Mouse (Mus musculus) left cerebral cortex, postnatal 10 days (tissue): Measurements from ENCODE around the gene Alpk3. TPM values are rescaled to one million over a fixed set of nuclear protein-coding genes. Genes with fewer than 3 reads are reported as not detected.

ENCODE experiments used
- DNase-seq, 2 experiments: peaks; one replicate each; pipeline ENCODE4 v3.0.0; 2021 to 2022; ENCODE audit warnings: low spot score in 2 of 2, mixed read lengths in 1 of 2; ENCODE audit errors: extremely low spot score in 1 of 2
- intact Hi-C: fragments of 180-260 bp; cut with DNase I; formaldehyde crosslinking; loops from one replicate; pipeline ENCODE4 v1.15.1; 2025
- total RNA-seq, 2 experiments: library from RNA; stranded (reverse); gene quantifications; 2 replicates each; pipeline ENCODE4 v1.2.3; 2021

Alpk3 gene
- total RNA-seq, result under 1 TPM; 0.49 to 0.61 TPM

GRCm38 (mm10) chr7:81057471-81057870 is at the start of gene Alpk3:
Alpk3 (plus strand) TSS chr7:81057600.
- DNase-seq, result no peak
- intact Hi-C loops, result no loop called here

GRCm38 (mm10) chr7:81008285-81008684 is 49.1 kb upstream of the Alpk3 start:
- intact Hi-C loops, result no loop called here

GRCm38 (mm10) chr7:81011576-81011975 is 45.8 kb upstream of the Alpk3 start:
- DNase-seq, result no peak
- intact Hi-C loops, result no loop called here

More at GRCm38 (mm10) chr7:81008285-81008684, 49.1 kb upstream of the Alpk3 start:
- no peak for DNase-seq

- intact Hi-C loops, result no loop called here
- no peak for DNase-seq
These were observed 37.1 kb upstream of the Alpk3 start for GRCm38 (mm10) chr7:81020307-81020706.

GRCm38 (mm10) chr7:81022731-81023130 is 34.7 kb upstream of the Alpk3 start:
- no peak for DNase-seq
- intact Hi-C loops, result no loop called here

GRCm38 (mm10) chr7:81024118-81024517 is 33.3 kb upstream of the Alpk3 start:
- DNase-seq, result no peak
- intact Hi-C loops, result no loop called here

- no peak for DNase-seq
- intact Hi-C loops, result no loop called here
These were observed 32.7 kb upstream of the Alpk3 start for GRCm38 (mm10) chr7:81024651-81025050.

- intact Hi-C loops, result no loop called here
- DNase-seq, result no peak
These were observed 31.6 kb upstream of the Alpk3 start for GRCm38 (mm10) chr7:81025751-81026150.

- intact Hi-C loops, result no loop called here
- DNase-seq, result no peak
These were observed 17.7 kb upstream of the Alpk3 start for GRCm38 (mm10) chr7:81039711-81040110.

GRCm38 (mm10) chr7:81043023-81043620 is 14.3 kb upstream of the Alpk3 start:
- intact Hi-C loops, result no loop called here
- peak in 1 of 2 experiments; percentile 42 for DNase-seq

- intact Hi-C loops, result no loop called here
These were observed 9.6 kb upstream of the Alpk3 start for GRCm38 (mm10) chr7:81047847-81048246.

GRCm38 (mm10) chr7:81048513-81048912 is 8.9 kb upstream of the Alpk3 start:
- no peak for DNase-seq
- intact Hi-C loops, result no loop called here

More at GRCm38 (mm10) chr7:81047847-81048246, 9.6 kb upstream of the Alpk3 start:
- DNase-seq, result no peak

- intact Hi-C loops, result no loop called here
- DNase-seq, result no peak
These were observed 7.4 kb upstream of the Alpk3 start for GRCm38 (mm10) chr7:81049966-81050365.

- intact Hi-C loops, result no loop called here
These were observed 1.6 kb upstream of the Alpk3 start for GRCm38 (mm10) chr7:81055709-81056370.

GRCm38 (mm10) chr7:81057901-81058711 is 706 bp downstream of the Alpk3 start:
- DNase-seq, result no peak
- intact Hi-C loops, result no loop called here

More at GRCm38 (mm10) chr7:81055709-81056370, 1.6 kb upstream of the Alpk3 start:
- DNase-seq, result no peak

GRCm38 (mm10) chr7:81058712-81059154 is 1.3 kb downstream of the Alpk3 start:
- intact Hi-C loops, result no loop called here

GRCm38 (mm10) chr7:81059388-81059787 is 2.0 kb downstream of the Alpk3 start:
- intact Hi-C loops, result no loop called here
- peak in 1 of 2 experiments; percentile 19 for DNase-seq

More at GRCm38 (mm10) chr7:81058712-81059154, 1.3 kb downstream of the Alpk3 start:
- no peak for DNase-seq

GRCm38 (mm10) chr7:81060908-81061307 is 3.5 kb downstream of the Alpk3 start:
- DNase-seq, result no peak
- intact Hi-C loops, result no loop called here

- no peak for DNase-seq
- intact Hi-C loops, result no loop called here
These were observed 4.5 kb downstream of the Alpk3 start for GRCm38 (mm10) chr7:81061936-81062335.

- intact Hi-C loops, result no loop called here
- DNase-seq, result no peak
These were observed 5.9 kb downstream of the Alpk3 start for GRCm38 (mm10) chr7:81063332-81063731.
